Mouse (Mus musculus): ENCODE measurements around the gene Rbfox3. TPM values are rescaled to one million over a fixed set of nuclear protein-coding genes. Genes with fewer than 3 reads are reported as not detected.

Gene Rbfox3
- polyA plus RNA-seq, 1 experiment from 2014 or later = 0.69 TPM

- Histone ChIP-seq H3K27ac (ENCODE audit: low read depth, low read length) (no peak overlapping the region), H3K4me3 (ENCODE audit: low read depth, low read length) (no peak overlapping the region), H3K4me1 (ENCODE audit: control insufficient read depth, insufficient read depth, low read length) (no peaks in the 10 kb centered on the region), H3K27me3 (ENCODE audit: control insufficient read depth, insufficient read depth, low read length) (peaks cover 7% of the 10 kb centered on the region), H3K4me2 (no peak overlapping the region), H3K36me3 (ENCODE audit: control insufficient read depth, insufficient read depth, low read length) (no peaks in the 10 kb centered on the region), H3K9ac (ENCODE audit: low read depth, low read length) (no peak overlapping the region), H3K9me3 (replicated peaks; ENCODE audit: control insufficient read depth, low read length) (no peaks in the 10 kb centered on the region)
- ATAC-seq (replicated peaks; ENCODE audit: insufficient number of reproducible peaks, low FRiP score, low TSS enrichment) = no peak
- 75% methylated on average over 4 of the region's 4 CpGs for WGBS (ENCODE audit: insufficient replicate concordance)
These were observed 387.8 kb downstream of the Rbfox3 start for GRCm38 (mm10) chr11:118523496-118524145.

- no peak overlapping the region for H3K4me3 ChIP-seq (ENCODE audit: low read depth, low read length)
- 83% methylated on average over 2 of the region's 2 CpGs for WGBS (ENCODE audit: insufficient replicate concordance)
These were observed 390.5 kb downstream of the Rbfox3 start for GRCm38 (mm10) chr11:118520932-118521331.

GRCm38 (mm10) chr11:118520251-118520650 is 391.1 kb downstream of the Rbfox3 start:
- no peak for ATAC-seq (replicated peaks; ENCODE audit: insufficient number of reproducible peaks, low FRiP score, low TSS enrichment)
- Histone ChIP-seq H3K4me3 (ENCODE audit: low read depth, low read length) (no peak overlapping the region), H3K36me3 (ENCODE audit: control insufficient read depth, insufficient read depth, low read length) (no peaks in the 10 kb centered on the region), H3K4me1 (ENCODE audit: control insufficient read depth, insufficient read depth, low read length) (peaks cover 5% of the 10 kb centered on the region; the same call in 1 of the 2 replicates), H3K9ac (ENCODE audit: low read depth, low read length) (no peak overlapping the region), H3K27ac (ENCODE audit: low read depth, low read length) (no peak overlapping the region), H3K9me3 (replicated peaks; ENCODE audit: control insufficient read depth, low read length) (no peaks in the 10 kb centered on the region), H3K4me2 (no peak overlapping the region), H3K27me3 (ENCODE audit: control insufficient read depth, insufficient read depth, low read length) (no peaks in the 10 kb centered on the region; the same call in none of the 2 replicates)
- 46% methylated on average over 5 of the region's 5 CpGs for WGBS (ENCODE audit: insufficient replicate concordance)

More at GRCm38 (mm10) chr11:118520932-118521331, 390.5 kb downstream of the Rbfox3 start:
- peaks cover 2% of the 10 kb centered on the region for H3K27me3 ChIP-seq (ENCODE audit: control insufficient read depth, insufficient read depth, low read length)
- H3K4me2 ChIP-seq = no peak overlapping the region
- no peaks in the 10 kb centered on the region for H3K4me1 ChIP-seq (ENCODE audit: control insufficient read depth, insufficient read depth, low read length)
- H3K9ac ChIP-seq (ENCODE audit: low read depth, low read length) = no peak overlapping the region
- H3K9me3 ChIP-seq (replicated peaks; ENCODE audit: control insufficient read depth, low read length) = no peaks in the 10 kb centered on the region
- no peak for ATAC-seq (replicated peaks; ENCODE audit: insufficient number of reproducible peaks, low FRiP score, low TSS enrichment)
- H3K27ac ChIP-seq (ENCODE audit: low read depth, low read length) = no peak overlapping the region
- H3K36me3 ChIP-seq (ENCODE audit: control insufficient read depth, insufficient read depth, low read length) = no peaks in the 10 kb centered on the region

GRCm38 (mm10) chr11:118518743-118519142 is 392.7 kb downstream of the Rbfox3 start:
- Histone ChIP-seq H3K27ac (ENCODE audit: low read depth, low read length) (no peak overlapping the region), H3K4me2 (no peak overlapping the region), H3K4me3 (ENCODE audit: low read depth, low read length) (no peak overlapping the region), H3K4me1 (ENCODE audit: control insufficient read depth, insufficient read depth, low read length) (peaks cover 5% of the 10 kb centered on the region; the same call in 1 of the 2 replicates), H3K9ac (ENCODE audit: low read depth, low read length) (no peak overlapping the region), H3K9me3 (replicated peaks; ENCODE audit: control insufficient read depth, low read length) (no peaks in the 10 kb centered on the region), H3K27me3 (ENCODE audit: control insufficient read depth, insufficient read depth, low read length) (no peaks in the 10 kb centered on the region; the same call in none of the 2 replicates), H3K36me3 (ENCODE audit: control insufficient read depth, insufficient read depth, low read length) (no peaks in the 10 kb centered on the region)
- no peak for ATAC-seq (replicated peaks; ENCODE audit: insufficient number of reproducible peaks, low FRiP score, low TSS enrichment)
- 55% methylated on average over 7 of the region's 7 CpGs for WGBS (ENCODE audit: insufficient replicate concordance)

- no peak for ATAC-seq (replicated peaks; ENCODE audit: insufficient number of reproducible peaks, low FRiP score, low TSS enrichment)
- H3K9ac ChIP-seq (ENCODE audit: low read depth, low read length) = no peak overlapping the region
- H3K27me3 ChIP-seq (ENCODE audit: control insufficient read depth, insufficient read depth, low read length) = no peaks in the 10 kb centered on the region; the same call in none of the 2 replicates
- no peak overlapping the region for H3K4me2 ChIP-seq
- H3K4me1 ChIP-seq (ENCODE audit: control insufficient read depth, insufficient read depth, low read length) = peaks cover 5% of the 10 kb centered on the region; the same call in 1 of the 2 replicates
- H3K27ac ChIP-seq (ENCODE audit: low read depth, low read length) = no peak overlapping the region
- no peaks in the 10 kb centered on the region for H3K36me3 ChIP-seq (ENCODE audit: control insufficient read depth, insufficient read depth, low read length)
- no peaks in the 10 kb centered on the region for H3K9me3 ChIP-seq (replicated peaks; ENCODE audit: control insufficient read depth, low read length)
- 85% methylated on average over 7 of the region's 7 CpGs for WGBS (ENCODE audit: insufficient replicate concordance)
- no peak overlapping the region for H3K4me3 ChIP-seq (ENCODE audit: low read depth, low read length)
These were observed 393.5 kb downstream of the Rbfox3 start for GRCm38 (mm10) chr11:118517924-118518323.

GRCm38 (mm10) chr11:118512257-118512910 is 399.0 kb downstream of the Rbfox3 start:
- 54% methylated on average over 15 of the region's 15 CpGs for WGBS (ENCODE audit: insufficient replicate concordance)
- Histone ChIP-seq H3K36me3 (ENCODE audit: control insufficient read depth, insufficient read depth, low read length) (no peaks in the 10 kb centered on the region), H3K27me3 (ENCODE audit: control insufficient read depth, insufficient read depth, low read length) (peaks cover 6% of the 10 kb centered on the region), H3K4me2 (no peak overlapping the region), H3K4me3 (ENCODE audit: low read depth, low read length) (no peak overlapping the region), H3K4me1 (ENCODE audit: control insufficient read depth, insufficient read depth, low read length) (peaks cover 7% of the 10 kb centered on the region; the same call in 1 of the 2 replicates), H3K9me3 (replicated peaks; ENCODE audit: control insufficient read depth, low read length) (no peaks in the 10 kb centered on the region), H3K27ac (ENCODE audit: low read depth, low read length) (no peak overlapping the region), H3K9ac (ENCODE audit: low read depth, low read length) (no peak overlapping the region)
- ATAC-seq (replicated peaks; ENCODE audit: insufficient number of reproducible peaks, low FRiP score, low TSS enrichment) = no peak; the same call in 1 of the 2 replicates

- Histone ChIP-seq H3K27ac (ENCODE audit: low read depth, low read length) (no peak overlapping the region), H3K4me3 (ENCODE audit: low read depth, low read length) (no peak overlapping the region), H3K9ac (ENCODE audit: low read depth, low read length) (no peak overlapping the region), H3K4me1 (ENCODE audit: control insufficient read depth, insufficient read depth, low read length) (peaks cover 7% of the 10 kb centered on the region; the same call in 1 of the 2 replicates), H3K27me3 (ENCODE audit: control insufficient read depth, insufficient read depth, low read length) (peaks cover 6% of the 10 kb centered on the region), H3K36me3 (ENCODE audit: control insufficient read depth, insufficient read depth, low read length) (no peaks in the 10 kb centered on the region), H3K9me3 (replicated peaks; ENCODE audit: control insufficient read depth, low read length) (no peaks in the 10 kb centered on the region), H3K4me2 (no peak overlapping the region)
- 59% methylated on average over 6 of the region's 6 CpGs for WGBS (ENCODE audit: insufficient replicate concordance)
- ATAC-seq (replicated peaks; ENCODE audit: insufficient number of reproducible peaks, low FRiP score, low TSS enrichment) = no peak; the same call in 1 of the 2 replicates
These were observed 399.5 kb downstream of the Rbfox3 start for GRCm38 (mm10) chr11:118511851-118512250.

- Histone ChIP-seq H3K4me2 (no peak overlapping the region), H3K4me3 (ENCODE audit: low read depth, low read length) (no peak overlapping the region), H3K9me3 (replicated peaks; ENCODE audit: control insufficient read depth, low read length) (no peaks in the 10 kb centered on the region), H3K27me3 (ENCODE audit: control insufficient read depth, insufficient read depth, low read length) (peaks cover 36% of the 10 kb centered on the region), H3K36me3 (ENCODE audit: control insufficient read depth, insufficient read depth, low read length) (no peaks in the 10 kb centered on the region), H3K27ac (ENCODE audit: low read depth, low read length) (no peak overlapping the region), H3K4me1 (ENCODE audit: control insufficient read depth, insufficient read depth, low read length) (peaks cover 5% of the 10 kb centered on the region), H3K9ac (ENCODE audit: low read depth, low read length) (no peak overlapping the region)
- WGBS (ENCODE audit: insufficient replicate concordance) = 71% methylated on average over 7 of the region's 7 CpGs
- ATAC-seq (replicated peaks; ENCODE audit: insufficient number of reproducible peaks, low FRiP score, low TSS enrichment) = no peak
These were observed 403.1 kb downstream of the Rbfox3 start for GRCm38 (mm10) chr11:118508341-118508740.
